Mouse (Mus musculus): ENCODE measurements around the gene Slc6a20a.
A peak's percentile ranks its signal among the peaks of the same experiment; 100 is the strongest.
"Not testable (repeated sequence)": the region's sequence is repeated elsewhere in the genome, so short reads cannot be mapped to it uniquely, and the experiment has no call there.

The Slc6a20a gene

DNA sequence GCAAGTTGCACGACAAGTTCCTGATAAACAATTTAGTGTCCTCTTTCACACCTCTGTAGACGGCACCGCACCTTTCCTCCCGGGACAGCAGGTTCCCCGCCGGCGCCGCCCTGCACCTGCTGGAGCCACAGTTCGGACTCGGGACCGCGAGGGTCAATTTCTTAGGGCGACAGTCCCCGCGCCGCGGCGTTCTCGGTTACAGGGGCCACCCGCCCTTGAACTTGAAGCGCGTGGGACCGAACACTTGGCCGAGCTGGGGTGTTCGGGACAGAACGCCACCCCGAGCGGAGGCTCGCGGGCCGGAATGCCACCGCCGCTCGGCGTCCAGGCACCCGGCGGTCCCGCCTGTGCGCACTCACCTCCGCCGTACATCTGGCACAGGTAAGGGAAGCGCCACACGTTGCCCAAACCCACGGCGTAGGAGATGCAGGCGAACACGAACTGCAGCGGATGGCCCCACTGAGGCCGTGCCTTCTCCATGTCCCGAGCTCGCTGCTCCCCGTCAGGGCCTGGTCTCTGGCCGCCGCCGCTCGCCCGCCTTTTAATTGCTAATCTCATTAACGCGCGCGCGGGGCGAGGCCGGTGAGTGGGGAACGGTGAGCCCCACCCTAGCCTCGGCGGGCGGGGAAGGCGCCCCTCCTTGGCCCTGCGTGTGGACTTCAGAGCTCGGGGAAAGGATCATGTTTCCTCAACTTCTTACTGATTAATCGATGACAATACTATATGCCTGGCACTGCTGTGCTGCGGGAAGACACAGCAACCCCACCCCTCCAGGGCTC, at the start of gene Slc6a20a, which contains the start of gene Ccr9:
TSS of gene Slc6a20a (minus strand) at position 559 of the 779 bp plus-strand sequence.
TSS of gene Ccr9 (plus strand) at position 113 of the 779 bp plus-strand sequence.
- DNase-seq (ENCODE audit: low spot score in 2 of 2) = peak; percentile 71 to 83

DNA sequence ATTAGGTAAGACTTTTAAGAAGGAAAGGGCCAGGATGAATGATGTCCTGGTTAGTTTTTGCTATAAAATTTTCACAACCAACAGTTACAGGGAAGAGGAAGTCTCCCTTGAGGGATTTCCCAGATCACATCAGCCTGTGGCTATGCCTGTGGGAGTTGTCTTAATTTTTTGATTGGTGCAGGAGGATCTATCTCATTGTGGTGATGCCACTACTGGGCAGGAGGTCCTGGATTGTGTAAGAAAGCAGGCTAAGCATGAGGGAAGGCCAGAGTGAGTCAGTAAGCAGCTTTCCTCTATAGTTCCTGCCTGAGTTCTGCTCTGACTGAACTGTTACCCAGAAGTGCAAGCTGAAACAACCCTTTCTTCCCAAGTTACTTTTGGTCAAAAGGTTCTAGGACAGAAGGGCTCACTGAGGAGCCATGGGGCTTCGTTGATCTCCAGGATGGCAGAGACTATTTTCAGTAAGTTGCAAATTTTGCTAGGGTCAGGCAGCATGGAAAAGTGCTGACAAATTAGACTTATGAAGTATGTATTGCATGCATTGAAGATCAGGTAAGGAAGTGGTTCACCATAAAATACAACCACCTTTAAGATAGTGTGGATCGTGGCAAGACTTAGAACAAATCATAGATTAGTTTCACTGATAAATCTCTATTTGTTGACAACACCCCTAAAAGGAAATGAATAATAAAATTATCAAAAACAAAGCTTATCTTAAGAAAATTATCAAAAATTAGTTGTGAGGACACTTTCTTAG, 44.2 kb upstream of the Slc6a20a start:
- DNase-seq (ENCODE audit: low spot score in 2 of 2) = no peak

- DNase-seq (ENCODE audit: low spot score in 2 of 2) = peak; percentile 80 to 95
Observed at GRCm38 (mm10) chr9:123717186-123718008, 38.7 kb upstream of the Slc6a20a start, which contains the start of gene Lztfl1. Gene Lztfl1 (minus strand): TSS chr9:123717697.

DNA sequence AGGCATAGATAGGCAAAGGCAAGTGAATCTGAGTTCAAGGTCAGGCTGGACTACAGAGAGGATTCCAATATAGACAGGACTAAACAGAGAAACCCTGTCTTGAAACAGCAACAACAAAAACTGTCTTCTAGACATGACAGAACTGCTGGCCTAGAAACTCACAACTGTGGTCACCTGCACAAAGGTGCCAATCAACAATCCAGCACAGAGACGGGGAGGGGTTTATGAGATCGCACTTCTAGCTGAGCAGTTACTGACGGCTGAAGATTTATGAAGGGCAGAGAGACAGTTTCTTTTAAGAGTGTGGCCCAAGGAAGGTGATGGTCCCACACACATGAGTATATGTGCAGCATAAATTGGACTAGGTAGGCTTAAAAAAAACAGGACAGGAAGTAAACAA, 37.6 kb upstream of the Slc6a20a start:
- DNase-seq (ENCODE audit: low spot score in 2 of 2) = no peak

- no peak for DNase-seq (ENCODE audit: low spot score in 2 of 2)
Observed at GRCm38 (mm10) chr9:123713111-123713510, 34.4 kb upstream of the Slc6a20a start.

DNA sequence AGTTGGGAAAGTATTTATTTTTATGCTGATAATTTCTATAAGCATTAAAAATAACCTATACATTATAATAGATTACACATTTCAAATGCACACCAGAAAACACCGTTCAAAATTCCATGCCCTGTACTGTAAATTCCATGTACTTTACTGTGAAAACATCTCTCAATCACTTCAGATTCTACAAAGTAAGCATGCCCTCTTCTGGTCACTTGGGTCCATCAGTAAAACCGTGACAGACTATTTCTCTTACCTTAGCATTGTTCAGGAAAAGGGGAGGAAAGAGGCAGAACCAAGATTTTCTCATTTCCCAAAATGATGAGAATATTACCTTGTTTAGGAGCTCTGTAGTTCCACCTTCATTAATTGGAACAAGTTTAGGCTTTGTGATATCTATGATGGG, 30.5 kb upstream of the Slc6a20a start:
- DNase-seq (ENCODE audit: low spot score in 2 of 2) = no peak

DNA sequence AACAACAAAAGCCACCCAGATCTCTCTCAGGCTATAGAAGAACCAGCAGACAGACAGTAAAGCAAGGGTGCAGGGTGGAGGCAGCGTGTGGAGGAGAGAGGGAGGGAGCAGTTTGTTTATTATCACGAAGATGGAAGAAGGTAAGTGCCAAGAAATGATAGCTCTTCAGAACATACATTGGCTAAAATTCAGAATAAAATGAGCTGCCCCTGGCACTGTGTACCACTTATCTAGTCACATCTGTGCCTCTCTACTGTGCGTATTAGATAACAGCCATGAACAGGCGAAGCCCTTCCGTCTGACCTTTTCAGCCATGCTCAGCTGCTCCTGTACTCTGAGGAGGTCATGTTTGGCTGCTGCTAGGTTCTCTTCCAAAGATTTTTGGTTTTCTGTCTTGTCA, 23.1 kb upstream of the Slc6a20a start:
- DNase-seq (ENCODE audit: low spot score in 2 of 2) = peak in 1 of 2 experiments; percentile 26

GRCm38 (mm10) chr9:123695634-123696302, 17.1 kb upstream of the Slc6a20a start:
- DNase-seq (ENCODE audit: low spot score in 2 of 2) = no peak

- no peak for DNase-seq (ENCODE audit: low spot score in 2 of 2)
Observed at GRCm38 (mm10) chr9:123688227-123688626, 9.5 kb upstream of the Slc6a20a start.

GRCm38 (mm10) chr9:123686206-123686605, 7.5 kb upstream of the Slc6a20a start:
- DNase-seq (ENCODE audit: low spot score in 2 of 2) = no peak

DNA sequence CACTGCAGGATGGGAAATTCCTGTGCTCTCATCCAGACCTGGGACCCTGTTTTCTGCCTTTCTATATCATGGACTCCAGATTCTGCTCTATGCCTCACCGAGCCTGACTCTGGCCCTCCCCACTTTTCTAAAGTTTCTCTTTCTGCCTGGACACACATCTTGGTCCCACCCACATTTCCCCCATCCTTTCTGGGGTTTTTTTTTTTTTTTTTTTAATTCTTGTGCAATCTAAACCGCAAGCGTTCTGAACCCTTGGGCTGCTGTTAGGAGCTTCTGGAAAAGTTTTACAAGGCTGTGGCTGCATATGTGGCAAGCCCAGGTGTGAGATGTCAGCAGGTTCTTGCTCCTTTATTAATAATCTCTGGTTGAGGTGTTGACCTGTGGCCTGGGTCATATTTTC, 5.0 kb upstream of the Slc6a20a start:
- DNase-seq (ENCODE audit: low spot score in 2 of 2) = no peak

DNA sequence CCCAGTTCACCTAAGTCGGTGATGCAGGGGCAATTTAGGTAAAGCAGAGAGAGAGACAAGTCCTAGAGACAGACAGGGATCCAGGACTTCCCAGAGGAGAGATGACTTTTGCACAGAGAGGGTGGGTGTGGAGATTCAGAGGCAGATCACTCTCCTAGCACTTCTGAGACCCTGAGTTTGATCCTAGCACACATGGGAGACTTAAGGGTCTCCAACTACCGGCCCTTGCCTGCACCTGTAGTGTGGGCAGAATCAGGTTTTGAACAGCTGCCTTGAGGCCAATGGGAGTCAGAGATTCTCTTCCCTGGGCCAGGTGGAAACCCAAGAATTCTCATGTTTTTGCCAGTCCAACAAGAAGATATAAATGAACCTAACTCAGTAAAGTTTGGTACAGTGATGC, 513 bp upstream of the Slc6a20a start:
- DNase-seq (ENCODE audit: low spot score in 2 of 2) = no peak

DNA sequence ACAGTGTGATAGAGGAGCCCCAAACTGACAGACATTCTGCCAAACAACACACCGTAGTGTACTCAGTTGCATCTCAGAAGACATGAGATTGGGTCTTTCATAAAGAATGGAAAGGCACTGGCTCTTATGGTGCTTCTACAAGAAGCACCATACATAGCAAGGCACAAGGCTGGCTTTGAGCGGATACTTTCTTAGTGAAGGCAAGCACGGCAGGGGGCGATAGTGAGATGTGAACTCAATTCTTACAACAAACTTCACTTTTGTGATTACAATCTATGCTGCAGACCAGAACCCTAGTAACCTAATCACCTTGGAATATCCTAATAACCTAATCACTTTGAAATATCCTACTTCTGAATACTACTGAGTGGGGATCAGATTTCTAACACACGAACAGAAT, 13.0 kb downstream of the Slc6a20a start:
- DNase-seq (ENCODE audit: low spot score in 2 of 2) = peak; percentile 40 to 83

GRCm38 (mm10) chr9:123659986-123660676, 18.6 kb downstream of the Slc6a20a start:
- not testable (repeated sequence) for DNase-seq (ENCODE audit: low spot score in 2 of 2)

- DNase-seq (ENCODE audit: low spot score in 2 of 2) = no peak
Observed at GRCm38 (mm10) chr9:123658981-123659380, 19.7 kb downstream of the Slc6a20a start.

- DNase-seq (ENCODE audit: low spot score in 2 of 2) = no peak
Observed at GRCm38 (mm10) chr9:123657457-123657856, 21.2 kb downstream of the Slc6a20a start.

DNA sequence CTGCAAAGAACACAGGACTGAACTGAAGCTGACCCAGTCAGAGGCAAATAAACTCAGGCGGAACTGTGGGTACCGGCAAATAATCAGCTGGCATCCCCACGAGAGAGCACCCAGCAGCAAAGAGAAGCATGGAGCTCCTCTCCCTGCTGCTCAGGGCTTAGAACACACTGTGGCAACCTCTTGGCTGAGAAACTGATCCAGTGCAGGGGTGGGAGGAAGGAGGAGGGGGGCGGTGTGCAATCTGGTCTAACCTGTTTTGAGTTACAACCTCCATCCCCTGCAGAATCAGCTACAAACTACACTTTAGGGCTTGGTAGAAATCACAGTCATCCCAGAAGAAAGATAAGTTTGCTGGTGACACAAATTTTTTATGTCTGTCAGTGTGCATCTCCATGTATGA, 27.3 kb downstream of the Slc6a20a start:
- no peak for DNase-seq (ENCODE audit: low spot score in 2 of 2)

- DNase-seq (ENCODE audit: low spot score in 2 of 2) = no peak
Observed at GRCm38 (mm10) chr9:123649785-123650511, 28.7 kb downstream of the Slc6a20a start.

GRCm38 (mm10) chr9:123640106-123640505, 38.6 kb downstream of the Slc6a20a start:
- DNase-seq (ENCODE audit: low spot score in 2 of 2) = no peak

DNA sequence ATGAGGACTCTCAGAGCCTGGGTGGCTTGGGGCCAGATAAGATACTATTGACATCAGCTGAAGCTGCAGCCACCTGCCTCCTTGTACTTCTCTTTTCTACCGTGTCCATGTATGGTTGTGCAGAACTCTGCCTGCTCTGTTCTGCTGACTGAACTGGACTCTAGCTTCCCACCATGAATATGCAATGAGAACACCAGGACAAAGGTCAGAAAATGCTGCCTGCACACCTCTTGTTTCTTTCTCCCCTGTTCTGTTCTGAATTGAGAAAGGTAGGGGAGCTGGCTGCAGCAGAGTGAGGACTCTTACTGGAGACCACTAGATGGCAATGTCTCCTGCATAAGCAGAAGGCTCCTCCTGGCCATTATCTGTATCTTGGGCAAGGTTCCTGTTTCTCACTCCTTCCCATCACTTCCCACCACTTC, 40.0 kb downstream of the Slc6a20a start:
- no peak for DNase-seq (ENCODE audit: low spot score in 2 of 2)

All from spleen, postnatal 10 days (tissue).